Mouse (Mus musculus): ENCODE measurements around the gene Tti1.
"Not testable (repeated sequence)": the region's sequence is repeated elsewhere in the genome, so short reads cannot be mapped to it uniquely, and the experiment has no call there.

- TF ChIP-seq CTCF (IDR thresholded peaks at IDR 0.05; ENCODE audit: low read depth) = peak; percentile 13; the same call in 1 of the 2 replicates
- TF ChIP-seq EP300 (optimal IDR thresholded peaks at IDR 0.05) = not testable (repeated sequence)
These were observed 27.1 kb upstream of the Tti1 start for GRCm38 (mm10) chr2:158055383-158055782.
